Mouse (Mus musculus): ENCODE measurements at regions not wholly inside any gene's neighbourhood (a gene's known extent, or its start where the extent isn't known, plus 50 kb on each side); places are given as distances from the start of the nearest gene placed in this dataset.
A peak's percentile ranks its signal among the peaks of the same experiment; 100 is the strongest.

DNA sequence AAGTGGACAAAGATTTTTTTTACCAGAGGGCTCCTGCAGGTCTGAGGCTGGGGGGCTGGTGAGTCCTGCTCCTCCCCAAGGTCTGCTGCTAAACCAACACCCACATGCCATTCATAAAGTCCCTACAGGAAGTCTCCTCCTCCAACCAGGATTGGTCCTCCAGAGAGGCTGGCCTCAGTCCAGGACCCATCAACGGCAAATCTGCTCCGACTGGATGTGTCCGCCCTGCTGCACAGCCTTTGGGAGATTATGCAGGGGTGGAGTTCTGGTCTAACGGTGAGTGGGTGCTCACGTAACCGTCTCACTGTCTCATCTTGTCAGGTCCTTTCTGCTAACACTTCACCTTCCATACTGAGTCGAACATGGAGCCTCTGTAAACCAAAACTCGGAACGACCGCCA lies 64.4 kb upstream of the Ankrd34c start:
- ATAC-seq (replicated peaks; ENCODE audit: low FRiP score, low TSS enrichment, poor library complexity, severe bottlenecking), result no peak

- peak; percentile 79 for ATAC-seq (replicated peaks; ENCODE audit: low FRiP score, low TSS enrichment, poor library complexity, severe bottlenecking)
Measured at GRCm38 (mm10) chr9:89793018-89793417, 54.7 kb upstream of the Ankrd34c start.

- ATAC-seq (replicated peaks; ENCODE audit: low FRiP score, low TSS enrichment, poor library complexity, severe bottlenecking), result no peak
Measured at GRCm38 (mm10) chr9:89789926-89790325, 51.7 kb upstream of the Ankrd34c start.

GRCm38 (mm10) chr9:89788651-89789050 lies 50.4 kb upstream of the Ankrd34c start:
- ATAC-seq (replicated peaks; ENCODE audit: low FRiP score, low TSS enrichment, poor library complexity, severe bottlenecking), result no peak

Measured in megakaryocyte-erythroid progenitor cell, adult 5-6 weeks (primary cell).